Mouse (Mus musculus) kidney, adult 18-20 months (tissue): ENCODE measurements at regions not wholly inside any gene's neighbourhood (a gene's known extent, or its start where the extent isn't known, plus 50 kb on each side); places are given as distances from the start of the nearest gene placed in this dataset.

Source experiments
- DNase-seq: peaks from one replicate; pipeline ENCODE4 v3.0.0; 2021

- no peak for DNase-seq
Measured at GRCm38 (mm10) chr12:106429991-106430390, 420.0 kb downstream of the Vrk1 start.

DNA sequence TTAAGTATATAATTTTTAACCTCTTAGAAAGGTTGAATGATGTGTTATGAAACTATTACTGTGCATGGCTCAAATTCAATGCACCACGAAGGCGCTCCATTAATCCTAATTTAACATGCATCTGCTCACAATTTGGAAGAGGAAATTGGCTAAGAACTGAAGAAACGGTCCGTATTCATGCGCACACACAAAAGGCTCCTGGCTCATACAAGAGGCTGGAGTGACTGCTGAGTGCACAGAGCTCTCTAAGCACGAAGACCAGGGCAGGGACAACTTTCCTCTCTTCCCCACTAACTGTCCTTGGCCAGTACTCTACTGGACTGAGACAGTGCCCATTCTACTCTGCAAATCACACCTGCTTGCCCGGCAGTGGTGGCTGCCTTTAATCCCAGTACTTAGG lies 435.1 kb downstream of the Vrk1 start:
- no peak for DNase-seq

- DNase-seq = no peak
Measured at GRCm38 (mm10) chr12:106445976-106446375, 435.9 kb downstream of the Vrk1 start.

GRCm38 (mm10) chr12:106446876-106447532 lies 437.0 kb downstream of the Vrk1 start:
- no peak for DNase-seq

- no peak for DNase-seq
Measured at GRCm38 (mm10) chr12:106448551-106448950, 438.5 kb downstream of the Vrk1 start.

GRCm38 (mm10) chr12:106453491-106453890 lies 443.5 kb downstream of the Vrk1 start:
- DNase-seq = no peak

- DNase-seq = no peak
Measured at GRCm38 (mm10) chr12:106458215-106458614, 448.2 kb downstream of the Vrk1 start.

- no peak for DNase-seq
Measured at GRCm38 (mm10) chr12:106460650-106461049, 450.6 kb downstream of the Vrk1 start.

DNA sequence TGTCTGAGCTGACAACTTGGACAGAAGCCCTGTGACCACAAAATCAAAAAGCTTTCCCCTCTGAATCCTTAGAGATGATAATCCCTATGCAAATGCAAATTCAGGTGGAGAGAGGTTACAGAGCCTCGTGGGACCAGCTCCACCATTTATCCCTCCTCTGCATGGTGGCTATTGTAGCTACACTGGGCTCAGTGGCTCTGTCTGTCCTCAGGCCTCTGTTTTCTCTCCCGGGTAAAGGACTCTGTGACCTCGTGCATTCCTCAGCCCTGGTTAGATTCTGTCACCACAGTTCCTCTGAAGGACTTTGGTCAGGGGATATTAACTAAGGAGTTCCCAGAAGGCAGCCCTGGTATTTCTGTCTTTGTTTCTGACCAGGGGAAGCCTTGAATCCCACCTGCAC lies 452.3 kb downstream of the Vrk1 start:
- no peak for DNase-seq

- no peak for DNase-seq
Measured at GRCm38 (mm10) chr12:106464701-106465100, 454.7 kb downstream of the Vrk1 start.

- DNase-seq = no peak
Measured at GRCm38 (mm10) chr12:106468173-106468860, 458.3 kb downstream of the Vrk1 start.

- DNase-seq = no peak
Measured at GRCm38 (mm10) chr12:106474501-106475165, 464.6 kb downstream of the Vrk1 start.

DNA sequence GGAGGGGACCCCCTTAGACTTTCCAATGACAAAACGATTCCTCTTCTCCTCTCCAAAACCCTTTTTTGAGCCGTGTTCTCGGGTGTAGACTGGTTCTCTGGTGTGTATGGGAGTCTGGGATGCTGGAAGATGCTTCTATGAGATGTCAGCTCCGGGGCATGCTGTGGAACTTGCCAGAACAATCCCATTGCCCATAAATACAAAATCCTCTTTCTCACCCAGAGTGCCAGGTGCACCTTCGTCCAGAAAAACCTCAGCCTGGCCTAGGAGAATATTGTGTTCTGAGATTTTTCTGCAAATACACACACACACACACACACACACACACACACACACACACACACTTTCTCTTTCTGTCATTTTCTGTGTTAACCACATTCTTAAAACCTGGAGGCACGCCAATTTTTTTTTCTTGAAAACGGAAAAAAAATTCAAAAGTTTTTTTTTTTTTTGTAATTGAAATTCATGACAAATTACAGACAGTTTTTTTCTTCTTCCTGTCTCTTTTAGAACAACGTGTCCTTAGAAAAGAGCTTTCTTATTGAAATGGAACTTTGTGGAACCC lies 465.5 kb downstream of the Vrk1 start:
- DNase-seq = no peak

- no peak for DNase-seq
Measured at GRCm38 (mm10) chr12:106477040-106477665, 467.1 kb downstream of the Vrk1 start.

DNA sequence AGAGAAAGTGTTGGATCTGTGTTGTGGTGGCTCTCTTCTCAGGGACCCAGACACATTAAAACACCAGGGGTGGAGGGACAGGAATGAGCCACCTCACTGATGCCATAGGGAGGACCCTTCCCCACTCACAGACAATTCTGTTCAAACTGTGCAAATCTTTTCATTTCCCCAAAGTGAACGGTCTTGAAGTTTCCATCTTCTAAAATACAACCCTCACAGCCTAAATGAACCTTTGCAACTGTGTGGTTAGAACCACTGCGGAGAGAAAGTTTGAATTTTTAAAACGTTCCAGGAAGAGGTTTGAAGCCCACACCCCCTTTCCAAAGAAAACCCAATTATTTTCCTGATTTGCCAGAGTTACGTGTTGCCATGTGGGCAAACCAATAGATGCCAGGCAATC lies 467.7 kb downstream of the Vrk1 start:
- no peak for DNase-seq

DNA sequence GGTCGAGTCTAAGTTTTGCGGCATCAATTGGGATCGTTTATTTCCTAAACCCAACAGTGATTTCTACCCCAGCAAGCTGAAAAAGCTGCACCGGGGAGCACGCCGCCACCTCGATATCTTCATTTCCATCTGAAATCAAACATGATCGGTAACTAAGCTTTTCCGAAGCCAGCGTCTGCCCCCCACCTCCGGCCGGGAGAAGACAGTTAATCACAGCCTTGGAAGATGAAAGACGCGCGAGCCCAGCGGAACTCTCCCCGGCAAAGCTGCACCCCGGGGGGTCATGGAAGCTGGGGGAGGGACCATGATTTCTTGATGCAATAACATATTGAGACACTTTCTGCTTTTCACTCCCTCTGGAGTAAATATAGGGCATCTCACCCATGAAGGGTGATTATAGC lies 468.4 kb downstream of the Vrk1 start:
- DNase-seq = no peak

GRCm38 (mm10) chr12:106479067-106479877 lies 469.2 kb downstream of the Vrk1 start:
- no peak for DNase-seq

- no peak for DNase-seq
Measured at GRCm38 (mm10) chr12:106479878-106480194, 469.8 kb downstream of the Vrk1 start.

DNA sequence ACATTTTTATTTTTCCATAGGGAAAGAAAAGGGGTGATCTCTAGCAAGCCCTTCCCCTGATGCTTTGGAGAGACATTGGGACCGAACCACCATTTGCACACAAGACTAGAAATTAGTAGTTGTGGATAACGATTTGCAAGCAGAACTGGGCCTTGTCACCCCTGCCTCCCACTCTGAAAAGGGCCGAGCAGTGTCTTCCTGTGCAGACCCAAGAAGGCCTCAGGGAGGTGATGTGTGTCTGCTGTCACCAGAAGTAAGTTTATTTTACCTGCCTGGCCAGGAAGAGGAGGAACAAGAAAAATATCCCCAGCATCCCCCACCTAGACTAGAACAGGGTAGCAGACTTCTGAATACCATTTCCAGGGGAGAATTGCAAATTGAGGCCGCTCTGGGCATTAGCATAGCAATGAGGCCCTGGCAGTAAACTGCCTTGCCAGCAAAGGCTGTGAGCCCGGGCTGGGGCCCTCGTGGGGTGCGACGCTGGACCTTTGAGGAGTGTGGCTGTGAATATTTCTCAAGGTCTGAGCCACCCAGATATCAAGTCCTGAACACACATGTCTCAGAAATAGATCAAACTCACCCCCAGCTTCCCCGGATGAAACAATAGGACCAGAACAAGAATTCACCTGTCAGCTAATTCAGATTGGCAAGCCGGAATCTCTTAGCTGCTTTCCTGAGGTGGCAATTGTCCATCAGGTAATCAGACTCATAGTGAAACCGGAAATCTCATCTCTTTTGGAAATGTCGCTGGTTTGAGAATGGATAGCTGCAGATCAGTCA lies 470.4 kb downstream of the Vrk1 start:
- DNase-seq = no peak

GRCm38 (mm10) chr12:106501622-106502327 lies 491.7 kb downstream of the Vrk1 start:
- no peak for DNase-seq

DNA sequence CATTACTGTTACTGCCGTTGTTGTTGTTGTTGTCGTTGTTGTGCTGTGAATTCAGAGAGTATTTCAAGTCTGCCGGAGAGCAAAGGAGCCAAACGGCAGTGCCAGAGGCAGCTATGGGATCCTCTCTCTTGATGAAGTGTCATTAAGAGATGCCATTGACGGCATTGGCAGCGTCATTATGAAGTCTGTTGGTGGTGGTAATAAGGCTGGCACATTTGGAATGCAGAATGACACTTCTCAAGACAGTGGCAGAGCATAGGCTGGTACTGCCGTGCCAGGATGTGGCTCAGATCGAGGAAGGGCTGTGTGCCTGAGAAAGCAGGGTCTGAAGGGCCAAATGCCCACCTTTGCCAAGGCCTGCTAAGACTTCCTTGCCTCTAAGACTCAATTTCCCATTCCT lies 494.3 kb downstream of the Vrk1 start:
- no peak for DNase-seq
